Mouse (Mus musculus) myocyte (in vitro differentiated cells): ENCODE measurements at regions not wholly inside any gene's neighbourhood (a gene's known extent, or its start where the extent isn't known, plus 50 kb on each side); places are given as distances from the start of the nearest gene placed in this dataset.

Source experiments
- H3K27me3 ChIP-seq: one replicate; pipeline ENCODE4 v1.6.1; 2011; ENCODE audit not compliant: control insufficient read depth, insufficient read depth, insufficient read length
- H3K36me3 ChIP-seq: one replicate; pipeline ENCODE4 v1.6.1; 2011; ENCODE audit not compliant: control insufficient read depth, insufficient read depth
- H3K4me2 ChIP-seq: one replicate; pipeline ENCODE4 v1.6.1; 2011; ENCODE audit warnings: low read depth, control low read depth
- H3K4me3 ChIP-seq: one replicate; pipeline ENCODE4 v1.5.1; 2011; ENCODE audit warnings: mild to moderate bottlenecking, control low read depth, moderate library complexity
- H3K79me2 ChIP-seq: one replicate; pipeline ENCODE4 v1.6.1; 2011; ENCODE audit not compliant: control insufficient read depth, insufficient read depth
- H3ac ChIP-seq: one replicate; pipeline ENCODE4 v1.6.1; 2011; ENCODE audit not compliant: control insufficient read depth, insufficient read length
- CEBPB ChIP-seq: IDR thresholded peaks from 2 replicates; pipeline ENCODE4 v1.6.1; 2011; ENCODE audit warnings: mild to moderate bottlenecking, moderate library complexity; ENCODE audit not compliant: poor library complexity, insufficient read depth, severe bottlenecking
- E2F4 ChIP-seq: IDR thresholded peaks from one replicate; pipeline ENCODE4 v1.6.1; 2011; ENCODE audit warnings: mild to moderate bottlenecking, control low read depth, moderate library complexity; ENCODE audit not compliant: insufficient read depth
- MAX ChIP-seq: IDR thresholded peaks from one replicate; pipeline ENCODE4 v1.6.1; 2011; ENCODE audit warnings: low read depth, mild to moderate bottlenecking, control low read depth
- MYOD1 ChIP-seq, 3 experiments: IDR thresholded peaks; one replicate each; pipeline ENCODE4 v1.6.1; 2011; ENCODE audit warnings: control low read depth in 2 of 3, low read depth in 2 of 3, mild to moderate bottlenecking in 2 of 3, moderate library complexity in 1 of 3; ENCODE audit not compliant: insufficient read length in 2 of 3, control insufficient read depth in 1 of 3
- MYOG ChIP-seq, 3 experiments: IDR thresholded peaks; one replicate each; pipeline ENCODE4 v1.6.1; 2011; ENCODE audit warnings: control low read depth in 2 of 3, low read depth in 2 of 3, mild to moderate bottlenecking in 2 of 3; ENCODE audit not compliant: insufficient read length in 2 of 3, control insufficient read depth in 1 of 3, insufficient read depth in 1 of 3
- POLR2A ChIP-seq: IDR thresholded peaks from one replicate; pipeline ENCODE4 v1.6.1; 2011; ENCODE audit warnings: low read depth, mild to moderate bottlenecking, control low read depth, moderate library complexity; ENCODE audit not compliant: insufficient read length
- POLR2AphosphoS2 ChIP-seq: IDR thresholded peaks from one replicate; pipeline ENCODE4 v1.6.1; 2011; ENCODE audit warnings: low read depth, control low read depth; ENCODE audit not compliant: insufficient read length
- REST ChIP-seq: IDR thresholded peaks from one replicate; pipeline ENCODE4 v1.6.1; 2011; ENCODE audit warnings: mild to moderate bottlenecking, control low read depth, moderate library complexity; ENCODE audit not compliant: insufficient read depth, insufficient read length
- SRF ChIP-seq: IDR thresholded peaks from one replicate; pipeline ENCODE4 v1.6.1; 2011; ENCODE audit warnings: low read depth; ENCODE audit not compliant: control insufficient read depth, insufficient read length
- TCF12 ChIP-seq: IDR thresholded peaks from one replicate; pipeline ENCODE4 v1.6.1; 2011; ENCODE audit warnings: mild to moderate bottlenecking, control low read depth; ENCODE audit not compliant: poor library complexity, insufficient read depth, severe bottlenecking
- TCF3 ChIP-seq: IDR thresholded peaks from one replicate; pipeline ENCODE4 v1.6.1; 2011; ENCODE audit warnings: low read depth, control low read depth; ENCODE audit not compliant: insufficient read length
- USF1 ChIP-seq: IDR thresholded peaks from one replicate; pipeline ENCODE4 v1.6.1; 2011; ENCODE audit warnings: low read depth, mild to moderate bottlenecking, control low read depth, moderate library complexity

GRCm38 (mm10) chr17:67561802-67562201, 70.7 kb downstream of the Lrrc30 start:
- no peak for TF ChIP-seq TCF12
- Histone ChIP-seq H3K4me2 (no peak overlapping the region), H3ac (no peak overlapping the region), H3K4me3 (no peak overlapping the region), H3K36me3 (no peaks in the 10 kb centered on the region), H3K79me2 (no peaks in the 10 kb centered on the region), H3K27me3 (no peaks in the 10 kb centered on the region)

GRCm38 (mm10) chr17:67557351-67557870, 75.1 kb downstream of the Lrrc30 start:
- no peak overlapping the region for H3ac ChIP-seq
- no peaks in the 10 kb centered on the region for H3K79me2 ChIP-seq
- H3K36me3 ChIP-seq, result no peaks in the 10 kb centered on the region
- no peak for TF ChIP-seq TCF3
- no peak for TF ChIP-seq E2F4
- TF ChIP-seq POLR2AphosphoS2, result no peak
- no peak for TF ChIP-seq POLR2A
- TF ChIP-seq CEBPB, result no peak
- TF ChIP-seq TCF12, result no peak
- no peak for TF ChIP-seq SRF
- no peak for TF ChIP-seq MAX
- TF ChIP-seq REST, result no peak
- no peak for TF ChIP-seq MYOD1 (IDR thresholded peaks at IDR 0.05; ENCODE audit: control insufficient read depth in 1 of 3, insufficient read length in 2 of 3, low read depth in 2 of 3)
- TF ChIP-seq USF1, result no peak
- no peak for TF ChIP-seq MYOG (IDR thresholded peaks at IDR 0.05; ENCODE audit: control insufficient read depth in 1 of 3, insufficient read depth in 1 of 3, insufficient read length in 2 of 3, low read depth in 2 of 3)
- H3K4me3 ChIP-seq, result no peak overlapping the region
- peaks cover 3% of the 10 kb centered on the region for H3K27me3 ChIP-seq
- no peak overlapping the region for H3K4me2 ChIP-seq

GRCm38 (mm10) chr17:67552581-67553139, 79.9 kb downstream of the Lrrc30 start:
- no peak overlapping the region for H3K4me2 ChIP-seq
- no peak overlapping the region for H3ac ChIP-seq
- H3K27me3 ChIP-seq, result peaks cover 13% of the 10 kb centered on the region
- TF ChIP-seq TCF12, result no peak
- no peak for TF ChIP-seq CEBPB
- no peak for TF ChIP-seq POLR2AphosphoS2
- TF ChIP-seq MYOD1 (IDR thresholded peaks at IDR 0.05; ENCODE audit: control insufficient read depth in 1 of 3, insufficient read length in 2 of 3, low read depth in 2 of 3), result no peak
- TF ChIP-seq TCF3, result no peak
- no peak for TF ChIP-seq MAX
- no peak for TF ChIP-seq USF1
- TF ChIP-seq E2F4, result no peak
- TF ChIP-seq SRF, result no peak
- no peak for TF ChIP-seq MYOG (IDR thresholded peaks at IDR 0.05; ENCODE audit: control insufficient read depth in 1 of 3, insufficient read depth in 1 of 3, insufficient read length in 2 of 3, low read depth in 2 of 3)
- TF ChIP-seq POLR2A, result no peak
- TF ChIP-seq REST, result no peak
- H3K36me3 ChIP-seq, result no peaks in the 10 kb centered on the region
- H3K79me2 ChIP-seq, result no peaks in the 10 kb centered on the region
- no peak overlapping the region for H3K4me3 ChIP-seq

DNA sequence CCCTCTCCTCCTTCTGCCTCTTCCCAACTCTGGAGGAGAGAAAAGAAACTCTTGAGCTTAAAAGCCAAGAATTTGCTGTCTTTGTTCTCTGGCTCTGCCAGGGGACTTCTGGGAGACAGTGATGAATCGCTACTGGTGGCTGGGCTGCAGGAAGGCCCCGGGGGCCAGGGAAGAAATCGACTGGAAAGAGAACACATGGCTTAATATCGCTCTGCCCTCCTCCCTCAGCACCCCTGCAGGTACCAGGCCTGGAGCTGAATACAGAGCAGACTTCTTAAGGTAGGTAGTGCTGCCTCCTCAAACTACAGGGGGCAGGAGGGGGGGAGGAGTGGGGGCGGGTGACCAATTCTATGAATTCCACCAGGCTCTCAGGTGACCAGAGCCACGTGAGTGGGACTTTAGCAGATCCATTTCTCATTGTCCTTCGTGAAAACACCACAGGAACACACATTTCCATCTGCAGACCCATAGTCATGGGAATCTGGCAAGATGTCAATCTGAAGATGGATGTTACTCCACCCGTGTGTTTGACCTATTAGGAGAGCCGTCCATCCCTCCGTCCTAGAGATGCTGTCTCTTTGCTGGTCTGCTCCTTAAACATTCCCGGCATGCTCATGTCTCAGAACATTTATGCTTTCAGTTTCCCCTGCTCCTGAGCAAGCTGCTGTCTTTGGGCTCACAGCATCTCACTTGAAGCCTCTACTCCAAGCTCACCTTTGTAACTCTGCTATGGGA, 83.4 kb downstream of the Lrrc30 start:
- TF ChIP-seq TCF3, result no peak
- no peak for TF ChIP-seq E2F4
- TF ChIP-seq MAX, result no peak
- no peak for TF ChIP-seq USF1
- TF ChIP-seq TCF12, result no peak
- no peak for TF ChIP-seq CEBPB
- TF ChIP-seq SRF, result no peak
- no peak for TF ChIP-seq REST
- no peak for TF ChIP-seq POLR2A
- TF ChIP-seq POLR2AphosphoS2, result no peak
- TF ChIP-seq MYOG (IDR thresholded peaks at IDR 0.05; ENCODE audit: control insufficient read depth in 1 of 3, insufficient read depth in 1 of 3, insufficient read length in 2 of 3, low read depth in 2 of 3), result no peak
- TF ChIP-seq MYOD1 (IDR thresholded peaks at IDR 0.05; ENCODE audit: control insufficient read depth in 1 of 3, insufficient read length in 2 of 3, low read depth in 2 of 3), result no peak
- H3K79me2 ChIP-seq, result no peaks in the 10 kb centered on the region
- no peak overlapping the region for H3K4me2 ChIP-seq
- H3K4me3 ChIP-seq, result no peak overlapping the region
- H3K36me3 ChIP-seq, result no peaks in the 10 kb centered on the region
- H3ac ChIP-seq, result no peak overlapping the region
- peaks cover 13% of the 10 kb centered on the region for H3K27me3 ChIP-seq
